Mouse (Mus musculus) embryonic fibroblast, embryonic 13.5 days (primary cell): ENCODE results near the gene Ccnd2. TPM values are rescaled to one million over a fixed set of nuclear protein-coding genes. Genes with fewer than 3 reads are reported as not detected.

Experiments used
- H3K27ac ChIP-seq: 2 replicates; pipeline ENCODE4 v1.5.1; 2012; ENCODE audit warnings: low read length, control low read depth, inconsistent platforms; ENCODE audit not compliant: insufficient read depth
- H3K4me1 ChIP-seq: 2 replicates; pipeline ENCODE4 v1.6.1; 2011; ENCODE audit warnings: low read length; ENCODE audit not compliant: control insufficient read depth, insufficient read depth
- H3K4me3 ChIP-seq: 2 replicates; pipeline ENCODE4 v1.5.1; 2011; ENCODE audit warnings: mild to moderate bottlenecking, control low read depth, low read length; ENCODE audit not compliant: insufficient read depth
- CTCF ChIP-seq: IDR thresholded peaks from 2 replicates; pipeline ENCODE4 v1.5.1; 2011; ENCODE audit warnings: mild to moderate bottlenecking, control low read depth, low read length, moderate library complexity, borderline replicate concordance; ENCODE audit not compliant: insufficient read depth
- POLR2A ChIP-seq: IDR thresholded peaks from 2 replicates; pipeline ENCODE4 v1.6.1; 2011; ENCODE audit warnings: low read depth, mild to moderate bottlenecking, control low read depth, low read length, moderate library complexity
- polyA plus RNA-seq: library from polyadenylated mRNA; stranded (reverse); fragments of >200 nt; gene quantifications from 2 replicates; pipeline ENCODE4 v1.2.4, GENCODE M21; 2011; ENCODE audit warnings: low read depth; ENCODE audit not compliant: missing spikeins, insufficient read length

The Ccnd2 gene
- polyA plus RNA-seq, 1 experiment: 2,298 TPM

GRCm38 (mm10) chr6:127133433-127134245 is 18.4 kb downstream of the Ccnd2 start:
- TF ChIP-seq POLR2A: no peak
- peaks cover 13% of the 10 kb centered on the region for H3K4me1 ChIP-seq
- H3K4me3 ChIP-seq: no peak overlapping the region
- H3K27ac ChIP-seq: peak overlapping the region; percentile 78

DNA sequence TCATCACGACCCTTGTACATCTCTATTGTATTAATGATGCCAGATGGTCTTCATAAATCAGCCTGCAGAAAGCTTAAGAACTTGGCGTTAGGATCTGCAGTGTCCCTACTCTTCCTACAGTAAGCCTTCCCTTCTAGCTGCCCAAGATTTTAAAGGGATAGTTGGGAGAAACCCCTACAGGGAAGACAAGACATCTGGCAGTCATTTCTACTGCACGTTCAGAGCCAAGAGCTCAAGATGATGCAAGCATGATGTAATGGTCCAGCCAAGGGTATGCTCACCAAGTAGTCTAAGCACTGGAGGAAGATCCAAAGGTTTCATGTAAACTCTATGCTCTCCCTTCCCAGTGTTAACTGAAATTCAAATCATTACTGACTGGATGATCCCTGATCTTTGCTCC is 19.3 kb downstream of the Ccnd2 start:
- Histone ChIP-seq H3K4me3 (no peak overlapping the region), H3K4me1 (peaks cover 13% of the 10 kb centered on the region), H3K27ac (peak overlapping the region; percentile 78)
- TF ChIP-seq CTCF: no peak
- TF ChIP-seq POLR2A: no peak

- TF ChIP-seq CTCF (no peak), POLR2A (no peak)
- Histone ChIP-seq H3K4me3 (no peak overlapping the region), H3K27ac (peak overlapping the region; percentile 78; the same call in 1 of the 2 replicates), H3K4me1 (peaks cover 13% of the 10 kb centered on the region)
These were observed 20.0 kb downstream of the Ccnd2 start for GRCm38 (mm10) chr6:127131946-127132345.

GRCm38 (mm10) chr6:127130377-127130776 is 21.6 kb downstream of the Ccnd2 start:
- TF ChIP-seq CTCF (no peak), POLR2A (no peak)
- Histone ChIP-seq H3K4me1 (peaks cover 13% of the 10 kb centered on the region), H3K27ac (no peak overlapping the region), H3K4me3 (no peak overlapping the region)

GRCm38 (mm10) chr6:127129659-127130058 is 22.3 kb downstream of the Ccnd2 start:
- TF ChIP-seq POLR2A (no peak), CTCF (no peak)

DNA sequence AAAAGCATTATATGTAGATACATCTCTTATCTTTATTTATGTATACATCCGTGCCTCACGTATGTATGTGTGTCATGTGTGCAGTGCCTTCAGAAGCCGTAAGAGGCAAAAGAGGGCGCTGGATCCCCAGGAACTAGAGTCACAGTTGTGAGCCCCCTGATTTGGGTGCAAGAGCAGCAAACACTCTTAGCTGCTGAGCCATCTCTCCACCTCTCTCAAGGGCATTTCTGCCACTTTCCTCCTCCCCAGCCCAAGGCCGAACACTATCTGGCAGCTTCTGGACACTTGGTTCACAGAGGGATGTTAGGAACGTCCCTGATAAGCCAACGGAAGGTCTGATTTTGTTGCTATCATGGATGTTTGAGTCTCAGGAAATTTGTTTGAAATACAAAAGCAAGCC is 28.5 kb downstream of the Ccnd2 start:
- Histone ChIP-seq H3K4me3 (no peak overlapping the region), H3K4me1 (no peaks in the 10 kb centered on the region), H3K27ac (no peak overlapping the region)
- TF ChIP-seq POLR2A: no peak
- no peak for TF ChIP-seq CTCF

More at GRCm38 (mm10) chr6:127129659-127130058, 22.3 kb downstream of the Ccnd2 start:
- Histone ChIP-seq H3K4me3 (no peak overlapping the region), H3K27ac (no peak overlapping the region), H3K4me1 (peaks cover 13% of the 10 kb centered on the region)

GRCm38 (mm10) chr6:127122996-127123395 is 29.0 kb downstream of the Ccnd2 start:
- Histone ChIP-seq H3K4me1 (no peaks in the 10 kb centered on the region), H3K27ac (no peak overlapping the region), H3K4me3 (no peak overlapping the region)
- TF ChIP-seq CTCF (no peak), POLR2A (no peak)

GRCm38 (mm10) chr6:127122221-127122806 is 29.7 kb downstream of the Ccnd2 start:
- Histone ChIP-seq H3K4me3 (no peak overlapping the region), H3K27ac (no peak overlapping the region), H3K4me1 (no peaks in the 10 kb centered on the region)
- no peak for TF ChIP-seq CTCF
- no peak for TF ChIP-seq POLR2A

GRCm38 (mm10) chr6:127114753-127115456 is 37.1 kb downstream of the Ccnd2 start:
- TF ChIP-seq POLR2A (no peak), CTCF (no peak)
- no peaks in the 10 kb centered on the region for H3K4me1 ChIP-seq
- H3K4me3 ChIP-seq: no peak overlapping the region
- H3K27ac ChIP-seq: no peak overlapping the region

- TF ChIP-seq CTCF (no peak), POLR2A (peak; percentile 99)
- Histone ChIP-seq H3K4me1 (peaks cover 2% of the 10 kb centered on the region; the same call in 1 of the 2 replicates), H3K27ac (no peak within 1 kb of the TSS), H3K4me3 (peak within 1 kb of the TSS; percentile 66)
These were observed 42.5 kb downstream of the Ccnd2 start, which contains the start of gene Tigar for GRCm38 (mm10) chr6:127109402-127109930. TSS of gene Tigar (minus strand) at chr6:127109557.
